Mouse (Mus musculus): ENCODE measurements at regions not wholly inside any gene's neighbourhood (a gene's known extent, or its start where the extent isn't known, plus 50 kb on each side); places are given as distances from the start of the nearest gene placed in this dataset.

DNA sequence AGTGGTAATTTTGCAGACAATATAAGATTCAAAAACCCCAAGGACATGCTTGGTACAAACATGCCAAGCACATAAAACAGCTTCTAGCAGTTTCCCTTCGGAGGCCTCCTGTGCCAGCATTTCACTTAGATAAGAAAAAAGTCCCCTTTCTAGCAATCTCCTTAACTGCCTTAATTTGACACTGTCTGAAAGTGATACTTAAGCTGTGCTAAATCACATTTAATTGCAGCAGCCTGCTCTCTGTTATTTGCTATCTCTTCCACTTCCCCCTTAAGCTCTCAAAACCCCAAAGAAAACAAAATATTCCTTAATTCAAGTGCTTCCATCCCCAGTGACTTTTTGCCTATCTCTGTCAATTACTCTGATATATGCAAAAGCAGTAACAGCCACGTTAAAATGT, 86.9 kb upstream of the Prokr2 start:
- no peak for DNase-seq

- peak; percentile 18 to 41 for DNase-seq
Observed at GRCm38 (mm10) chr2:132468957-132469642, 83.9 kb upstream of the Prokr2 start.

DNA sequence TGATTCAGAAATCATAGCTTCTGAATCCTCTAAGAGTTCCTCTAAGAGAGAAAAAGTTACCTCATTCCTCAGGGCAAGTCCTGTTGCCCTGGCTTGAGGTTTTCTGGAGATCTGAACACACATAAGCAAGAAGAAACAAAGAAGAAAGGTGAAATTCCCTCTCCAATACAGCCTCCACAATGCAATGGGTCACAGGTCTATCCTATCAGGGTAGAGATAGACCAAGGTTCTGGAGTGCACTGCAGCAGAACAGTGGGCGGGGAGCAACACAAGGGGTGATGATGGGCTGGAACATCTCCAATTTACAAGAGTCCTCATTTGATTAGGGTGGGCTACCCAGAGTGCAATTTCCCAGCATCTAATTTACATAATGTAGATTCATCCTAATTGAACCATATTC, 69.8 kb upstream of the Prokr2 start:
- no peak for DNase-seq

GRCm38 (mm10) chr2:132449347-132449746, 64.1 kb upstream of the Prokr2 start:
- no peak for DNase-seq

DNA sequence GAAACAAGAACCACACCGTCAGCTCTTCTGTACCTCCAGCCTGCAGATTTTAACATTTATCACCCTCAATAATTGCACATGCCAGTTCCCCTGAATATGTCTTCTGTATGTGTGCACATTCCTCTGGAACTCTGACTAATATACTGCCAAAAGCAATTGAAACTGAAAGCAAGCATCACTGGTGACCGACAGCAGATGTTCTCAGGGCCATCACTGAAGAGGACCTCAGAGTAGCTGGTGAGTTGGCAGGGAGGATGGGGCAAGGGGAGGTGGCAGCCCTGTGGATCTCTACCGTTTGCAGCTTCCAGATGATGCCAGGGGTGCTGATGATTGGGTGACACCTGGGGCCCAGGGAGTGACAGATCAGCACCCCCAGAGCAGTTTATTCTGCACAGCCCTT, 62.6 kb upstream of the Prokr2 start:
- DNase-seq, result no peak

- DNase-seq, result no peak
Observed at GRCm38 (mm10) chr2:132446019-132446418, 60.8 kb upstream of the Prokr2 start.

DNA sequence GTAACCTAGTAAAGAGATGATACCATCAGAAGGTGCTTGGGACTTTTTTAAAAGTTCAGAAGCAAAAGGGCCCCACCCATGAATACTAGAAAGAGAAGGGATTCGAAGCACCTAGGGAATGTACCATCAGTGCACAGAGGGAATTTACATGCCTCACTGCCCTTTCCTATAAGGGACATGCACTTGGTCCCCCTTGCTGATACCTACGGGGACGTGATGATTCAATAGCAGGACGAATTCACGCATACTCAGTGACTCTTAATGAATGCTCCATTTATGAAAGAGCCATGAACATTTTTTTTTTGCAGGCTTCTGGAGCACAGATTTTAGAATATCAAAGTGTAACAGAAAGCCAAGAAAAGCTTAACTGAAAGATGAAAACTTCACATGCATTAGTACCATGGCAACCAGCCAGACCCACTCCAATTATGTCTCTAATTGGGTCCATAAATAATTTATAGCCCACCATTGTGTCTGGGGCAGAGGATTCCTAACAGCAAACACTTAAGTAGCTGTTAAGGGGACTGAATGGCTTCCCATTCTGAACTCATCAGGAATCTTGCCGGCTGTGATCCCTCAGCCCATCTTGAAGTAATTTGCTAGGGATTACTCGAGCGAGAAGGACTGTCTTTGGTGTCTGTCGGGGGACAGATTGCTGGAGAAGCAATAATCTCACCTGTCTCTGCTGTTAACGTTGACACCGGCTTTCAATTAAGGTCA, 59.4 kb upstream of the Prokr2 start:
- no peak for DNase-seq
